Mouse (Mus musculus) NIH3T3 (cell line): ENCODE data around the gene Larp1.

Experiments used
- DNase-seq: peaks from one replicate; pipeline ENCODE4 v3.0.0-alpha.2; 2012; ENCODE audit warnings: low read depth

The Larp1 gene

DNA sequence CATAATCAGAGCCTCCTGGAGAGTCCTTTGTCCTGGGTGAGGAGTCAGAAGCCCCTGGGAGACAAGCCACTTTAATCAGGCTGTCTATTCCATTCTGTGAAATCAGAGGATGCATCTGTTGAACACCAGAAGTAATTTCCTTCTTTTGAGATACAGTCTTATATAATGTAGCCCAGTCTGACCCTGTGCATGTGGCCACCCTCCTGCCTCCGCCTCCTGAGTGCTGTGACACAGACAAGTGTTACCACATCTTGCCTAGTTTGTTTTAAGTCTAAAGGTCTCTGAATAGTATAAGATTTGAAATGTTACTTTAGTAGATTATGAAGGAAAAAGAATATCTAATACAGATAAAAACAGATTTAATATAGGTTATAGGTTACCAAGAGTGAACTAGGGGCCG lies 91.1 kb downstream of the Larp1 start:
- no peak for DNase-seq

- DNase-seq, result no peak
Measured at GRCm38 (mm10) chr11:58101194-58101720, 92.4 kb downstream of the Larp1 start.

- DNase-seq, result no peak
Measured at GRCm38 (mm10) chr11:58102146-58102545, 93.3 kb downstream of the Larp1 start.

DNA sequence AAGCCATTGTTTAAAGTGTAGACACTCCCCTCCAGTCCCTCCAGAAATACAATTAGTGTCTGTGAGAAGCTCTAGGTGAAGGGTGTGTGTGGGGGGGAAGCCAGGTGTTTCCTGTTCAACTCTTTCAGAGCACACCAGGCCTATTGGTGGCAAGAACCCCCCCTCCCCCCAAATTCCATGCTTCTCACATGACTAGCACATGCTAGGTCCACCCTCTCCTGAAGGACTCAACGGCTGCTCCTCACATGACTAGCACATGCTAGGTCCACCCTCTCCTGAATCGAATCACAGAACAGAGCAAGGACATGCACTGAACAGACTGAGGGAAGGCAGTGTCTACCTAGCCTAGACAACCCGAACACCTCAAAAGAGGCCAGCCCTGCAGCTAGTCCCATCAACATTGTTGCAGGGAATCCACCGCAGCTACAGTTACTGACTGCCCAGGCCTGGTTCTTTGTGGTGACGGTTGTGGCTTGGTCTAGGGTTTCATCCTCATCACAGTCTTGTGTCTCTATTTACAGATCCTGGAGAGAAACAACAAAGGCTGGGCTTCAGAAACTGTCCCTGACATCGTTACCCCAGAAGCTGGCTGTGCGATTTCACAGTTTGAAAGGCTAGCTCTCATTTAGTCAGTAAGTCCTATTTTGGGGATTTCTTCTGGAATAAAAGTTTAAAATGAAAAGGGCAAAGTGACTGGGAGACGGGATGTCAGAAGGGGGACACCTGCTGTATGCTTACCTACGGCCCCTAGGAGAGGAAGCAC lies 93.9 kb downstream of the Larp1 start:
- DNase-seq, result peak; percentile 39

DNA sequence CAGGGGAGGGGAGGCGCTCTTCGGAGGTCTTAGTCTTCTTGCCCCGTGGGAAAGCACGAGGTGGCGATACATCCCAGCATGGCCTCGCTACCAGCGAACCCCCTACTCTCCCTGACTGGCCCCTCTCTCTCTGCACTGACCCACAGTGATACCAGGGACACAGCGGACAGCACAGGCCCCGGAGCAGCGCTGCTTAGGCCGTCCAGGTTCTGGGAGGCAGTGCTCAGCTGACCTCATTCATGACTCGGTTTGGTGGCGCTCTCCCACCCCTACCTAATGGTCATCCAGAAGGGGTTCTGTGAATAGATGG lies 94.4 kb downstream of the Larp1 start:
- no peak for DNase-seq

DNA sequence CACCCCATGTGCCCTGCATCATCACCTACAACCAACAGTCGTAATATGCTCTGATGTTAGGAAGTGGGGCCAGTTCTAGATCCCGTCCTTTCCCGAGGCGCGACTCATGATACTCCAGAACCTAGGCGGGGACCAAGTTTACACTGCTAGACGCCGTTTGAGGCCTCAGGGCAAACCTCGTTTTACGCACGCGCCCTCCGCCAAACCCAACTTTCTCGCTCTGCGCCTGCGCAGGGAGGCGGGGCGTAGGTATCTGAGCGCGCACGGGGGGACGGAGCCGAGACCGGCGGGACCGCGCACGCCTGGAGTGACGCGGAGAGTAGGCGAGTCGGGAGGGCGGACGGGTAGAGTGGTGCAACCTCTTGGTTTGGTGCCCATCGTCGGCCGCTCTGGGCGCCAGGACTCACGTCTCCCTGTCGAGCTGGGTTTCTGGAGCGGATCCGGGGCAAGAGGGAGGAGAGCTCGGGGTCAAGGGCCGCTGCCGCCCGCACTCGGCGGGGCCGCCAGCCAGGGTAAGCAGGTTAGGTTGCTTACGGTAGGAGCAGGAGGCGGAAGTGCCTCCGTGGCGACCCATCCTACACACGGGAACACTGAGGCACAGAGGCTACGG lies 94.9 kb downstream of the Larp1 start, which contains the start of gene Cnot8:
Gene Cnot8, plus strand, starts transcription at position 457 of the 610 bp plus-strand sequence.
- DNase-seq, result peak; percentile 99

DNA sequence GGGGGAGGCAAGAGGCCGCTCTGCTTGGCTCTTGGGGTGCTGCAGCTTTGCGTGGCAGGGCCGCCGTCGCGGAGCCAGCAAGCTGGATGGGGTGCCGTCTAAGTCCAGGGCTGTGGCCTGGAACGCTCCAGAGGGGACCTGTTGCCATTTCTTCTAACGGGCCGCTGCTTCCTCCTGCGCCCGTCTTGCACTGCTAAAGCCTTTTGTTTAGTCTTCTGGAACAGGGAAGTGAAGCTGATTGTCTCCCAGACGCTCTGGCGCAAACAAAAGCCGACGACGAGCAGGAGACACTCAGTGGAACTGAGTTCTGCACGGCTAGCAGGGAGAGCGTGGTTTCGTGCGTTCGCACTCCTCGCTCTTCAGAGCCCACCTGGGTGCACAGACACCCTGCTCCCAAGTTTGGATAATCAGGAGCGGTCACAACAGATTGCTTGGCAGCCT lies 95.5 kb downstream of the Larp1 start:
- peak; percentile 58 for DNase-seq

DNA sequence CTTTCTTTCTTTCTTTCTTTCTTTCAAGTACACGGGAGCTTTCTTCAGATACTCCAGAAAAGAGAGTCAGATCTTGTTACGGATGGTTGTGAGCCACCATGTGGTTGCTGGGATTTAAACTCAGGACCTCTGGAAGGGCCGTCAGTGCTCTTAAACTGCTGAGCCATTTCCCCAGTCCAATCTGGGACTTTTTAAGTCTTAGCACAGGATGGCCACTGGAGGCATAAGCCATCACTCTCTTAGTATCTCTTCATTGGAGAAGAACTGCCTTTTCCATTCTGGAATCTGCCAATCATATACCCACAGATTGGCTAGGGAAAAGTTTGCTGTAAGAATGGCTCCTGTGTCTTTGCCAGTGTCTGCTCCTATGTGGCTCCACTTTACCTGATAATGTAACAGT lies 98.1 kb downstream of the Larp1 start:
- DNase-seq, result peak; percentile 71

DNA sequence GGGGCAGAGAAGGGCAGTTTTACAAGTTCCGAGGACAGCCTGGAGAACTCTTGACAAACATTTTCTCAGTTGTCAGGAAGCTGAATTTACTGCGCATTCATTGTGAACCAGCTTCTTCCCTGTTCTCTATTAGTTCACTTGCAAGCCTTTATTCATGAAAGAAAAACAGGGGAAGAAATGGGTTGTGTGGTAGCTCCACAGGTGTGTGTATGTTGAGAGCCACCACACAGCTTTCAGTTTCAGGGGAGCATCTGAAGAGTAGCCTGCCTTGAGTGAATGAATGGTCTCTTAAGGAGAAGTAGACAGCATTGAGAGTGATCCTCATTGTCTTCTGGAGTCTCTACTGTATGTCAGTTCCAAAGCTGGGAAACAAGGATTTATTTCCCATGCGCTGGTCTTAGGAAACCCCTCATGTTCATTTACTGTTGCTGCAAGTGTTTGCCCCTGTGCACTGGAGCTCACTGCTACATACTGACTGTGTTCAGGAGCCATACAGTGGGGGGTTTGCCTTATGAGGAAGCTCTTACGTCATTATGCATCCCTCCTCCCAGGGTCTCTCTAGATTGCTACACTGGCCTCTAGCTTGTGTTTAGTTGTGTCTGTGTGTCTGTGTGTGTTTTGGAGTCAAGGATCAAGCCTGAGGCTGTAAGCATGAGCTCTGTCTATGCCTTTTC lies 98.9 kb downstream of the Larp1 start:
- no peak for DNase-seq
